9 mouse cellular contexts compared by ENCODE assay signal in genomic region chr12:29534761-29535300, GRCm38 (mm10). TPM values are rescaled to one million over a fixed set of nuclear protein-coding genes. Genes with fewer than 3 reads are reported as not detected.
DNase-seq lines count a peak whose midpoint lies in the region; ATAC-seq lines count a peak whose summit lies in the region.
"Had no signal": no experiment of that assay in that cellular context is flagged by ENCODE, and none has a peak within 500 bp of the region (broad histone marks: within the 10 kb centered on the region; RNA-seq: fewer than 3 reads in every experiment).

No protein-coding gene starts in this region.

- peak overlapping the region; percentile 22 for H3K4me3 ChIP-seq in heart, embryonic 13.5 days
- peak overlapping the region; percentile 59 for H3K4me3 ChIP-seq in hindbrain, embryonic 16.5 days (ENCODE audit: low read length)
- H3K4me3 ChIP-seq in neural tube, embryonic 14.5 days (ENCODE audit: low read depth, low read length) = peak overlapping the region; percentile 40

- H3K9me3 ChIP-seq in heart, embryonic 13.5 days = no peaks in the 10 kb centered on the region
- H3K9me3 ChIP-seq in hindbrain, embryonic 16.5 days (ENCODE audit: control insufficient read depth, low read length) = no peaks in the 10 kb centered on the region
- H3K9me3 ChIP-seq in neural tube, embryonic 14.5 days (ENCODE audit: control insufficient read depth, low read length) = no peaks in the 10 kb centered on the region

- no peak for DNase-seq in heart, postnatal 36 days
- DNase-seq in embryo, embryonic 10 days (ENCODE audit: low spot score) = peak; percentile 41
- DNase-seq in gastrocnemius, postnatal 4 days (ENCODE audit: low spot score in 2 of 2) = no peak
- no peak for DNase-seq in ovary, postnatal 36 days (ENCODE audit: low spot score)
- no peak for DNase-seq in testis, postnatal 10 days (ENCODE audit: low spot score)

- no peaks in the 10 kb centered on the region for H3K36me3 ChIP-seq in heart, embryonic 13.5 days
- H3K36me3 ChIP-seq in hindbrain, embryonic 16.5 days (ENCODE audit: control insufficient read depth, insufficient read depth, low read length) = no peaks in the 10 kb centered on the region
- H3K36me3 ChIP-seq in neural tube, embryonic 14.5 days (ENCODE audit: control insufficient read depth, insufficient read depth, low read length) = no peaks in the 10 kb centered on the region

- H3K27ac ChIP-seq in heart, embryonic 13.5 days (replicated peaks) = no peak overlapping the region
- H3K27ac ChIP-seq in hindbrain, embryonic 16.5 days (ENCODE audit: low read depth, low read length) = peak overlapping the region; percentile 96
- peak overlapping the region; percentile 96 for H3K27ac ChIP-seq in neural tube, embryonic 14.5 days (ENCODE audit: low read depth, low read length)

- H3K9ac ChIP-seq in heart, embryonic 13.5 days = no peak overlapping the region
- H3K9ac ChIP-seq in hindbrain, embryonic 16.5 days (ENCODE audit: low read depth, low read length) = peak overlapping the region; percentile 82
- H3K9ac ChIP-seq in neural tube, embryonic 14.5 days (replicated peaks; ENCODE audit: low read depth, low read length) = peak overlapping the region; percentile 81

- intact Hi-C loops in heart, postnatal 36 days (cut with DNase I) = no loop called here

- ATAC-seq in heart, embryonic 13.5 days (ENCODE audit: extremely low read depth, insufficient number of reproducible peaks, low FRiP score, low TSS enrichment) = no peak
- no peak for ATAC-seq in hindbrain, embryonic 16.5 days
- ATAC-seq in neural tube, embryonic 14.5 days (ENCODE audit: low read depth) = 0 out of 2 replicates have a peak, but pooled peaks have one; percentile 40

- WGBS in heart, embryonic 13.5 days = 1% methylated on average over 25 of the region's 25 CpGs
- under 1% methylated on average over 25 of the region's 25 CpGs for WGBS in hindbrain, embryonic 16.5 days
- WGBS in neural tube, embryonic 14.5 days = under 1% methylated on average over 25 of the region's 25 CpGs

- H3K4me2 ChIP-seq in heart, embryonic 13.5 days = peak overlapping the region; percentile 45
- H3K4me2 ChIP-seq in hindbrain, embryonic 16.5 days (ENCODE audit: low read length) = peak overlapping the region; percentile 81
- peak overlapping the region; percentile 91 for H3K4me2 ChIP-seq in neural tube, embryonic 14.5 days (ENCODE audit: low read depth, low read length)

- no peaks in the 10 kb centered on the region for H3K4me1 ChIP-seq in heart, embryonic 13.5 days
- H3K4me1 ChIP-seq in hindbrain, embryonic 16.5 days (ENCODE audit: control insufficient read depth, insufficient read depth, low read depth, low read length) = peaks cover 13% of the 10 kb centered on the region
- H3K4me1 ChIP-seq in neural tube, embryonic 14.5 days (ENCODE audit: control insufficient read depth, insufficient read depth, low read length) = peaks cover 16% of the 10 kb centered on the region; the same call in 1 of the 2 replicates

- peaks cover 70% of the 10 kb centered on the region for H3K27me3 ChIP-seq in heart, embryonic 13.5 days (replicated peaks)
- no peaks in the 10 kb centered on the region for H3K27me3 ChIP-seq in hindbrain, embryonic 16.5 days (replicated peaks; ENCODE audit: control insufficient read depth, insufficient read depth, low read length)
- no peaks in the 10 kb centered on the region for H3K27me3 ChIP-seq in neural tube, embryonic 14.5 days (ENCODE audit: control insufficient read depth, insufficient read depth, low read length)

RNA-seq across cellular contexts. Expression of gene Myt1l, which starts 6.6 kb away (rescaled TPM):
- 0.25 and 0.43 TPM in 2 replicates for polyA plus RNA-seq in heart, embryonic 13.5 days (2015; fragmentation: Nextera tagmentation; extraction: Ambion mirVana)
- under 1 TPM in 1 of 2 experiments, not detected in 1; 0.16 TPM for total RNA-seq in heart, postnatal 36 days (2021)
- 213 and 236 TPM in 2 replicates for polyA plus RNA-seq in hindbrain, embryonic 16.5 days (2015; fragmentation: Nextera tagmentation; extraction: Ambion mirVana)
- polyA plus RNA-seq in neural tube, embryonic 14.5 days (2014; fragmentation: Nextera tagmentation; extraction: Ambion mirVana) = 223 and 265 TPM in 2 replicates
- total RNA-seq in gastrocnemius, postnatal 4 days (2021) = under 1 TPM; 0.05 to 0.41 TPM
- total RNA-seq: liver, adult 2 months had no signal
- polyA plus RNA-seq: liver, adult 2 months had no signal

Comparison
In these comparisons a context has a peak if more than half of its experiments do, and no peak if none do; other contexts are left out.
1. RNA of gene Myt1l, which starts 6.6 kb away (polyA plus RNA-seq): 223 to 265 TPM in neural tube, embryonic 14.5 days and 213 to 236 TPM in hindbrain, embryonic 16.5 days; 0.25 to 0.43 TPM in heart, embryonic 13.5 days; every median in the first group is over 100 times any median in the second.
2. Peak in every context shown above with its lines, with median percentiles within 50 percentile points of each other: H3K4me2 ChIP-seq and H3K4me3 ChIP-seq.